Mouse (Mus musculus): ENCODE measurements around the gene Mogs. TPM values are rescaled to one million over a fixed set of nuclear protein-coding genes. Genes with fewer than 3 reads are reported as not detected.

Mogs gene
- polyA plus RNA-seq, 1 experiment from 2014 or later: 17.6 TPM

- Histone ChIP-seq H3K9ac (peak overlapping the region; percentile 83), H3K4me3 (peak overlapping the region; percentile 68), H3K36me3 (no peaks in the 10 kb centered on the region), H3K9me3 (replicated peaks) (no peaks in the 10 kb centered on the region), H3K4me1 (replicated peaks) (peaks cover 52% of the 10 kb centered on the region), H3K27ac (peak overlapping the region; percentile 100), H3K27me3 (no peaks in the 10 kb centered on the region), H3K4me2 (peak overlapping the region; percentile 88)
- 3% methylated on average over 11 of the region's 11 CpGs for WGBS
- ATAC-seq (replicated peaks; ENCODE audit: insufficient number of reproducible peaks, insufficient read depth, low FRiP score, low read depth): no peak
Measured at GRCm38 (mm10) chr6:83138056-83138455, 22.8 kb downstream of the Mogs start.

- no peak for ATAC-seq (replicated peaks; ENCODE audit: insufficient number of reproducible peaks, insufficient read depth, low FRiP score, low read depth)
- Histone ChIP-seq H3K27ac (no peak overlapping the region), H3K9me3 (replicated peaks) (no peaks in the 10 kb centered on the region), H3K36me3 (no peaks in the 10 kb centered on the region), H3K9ac (no peak overlapping the region), H3K27me3 (no peaks in the 10 kb centered on the region), H3K4me2 (no peak overlapping the region), H3K4me3 (no peak overlapping the region), H3K4me1 (replicated peaks) (peaks cover 53% of the 10 kb centered on the region)
- WGBS: 91% methylated on average over 8 of the region's 8 CpGs
Measured at GRCm38 (mm10) chr6:83140044-83140443, 24.7 kb downstream of the Mogs start.

GRCm38 (mm10) chr6:83141636-83142035 is 26.3 kb downstream of the Mogs start:
- 35% methylated on average over 4 of the region's 4 CpGs for WGBS
- Histone ChIP-seq H3K4me1 (replicated peaks) (peaks cover 39% of the 10 kb centered on the region), H3K4me3 (peak overlapping the region; percentile 46), H3K9ac (peak overlapping the region; percentile 66), H3K27ac (peak overlapping the region; percentile 67), H3K4me2 (peak overlapping the region; percentile 82), H3K36me3 (peaks cover 3% of the 10 kb centered on the region; the same call in 1 of the 2 replicates), H3K9me3 (replicated peaks) (no peaks in the 10 kb centered on the region), H3K27me3 (no peaks in the 10 kb centered on the region)
- no peak for ATAC-seq (replicated peaks; ENCODE audit: insufficient number of reproducible peaks, insufficient read depth, low FRiP score, low read depth)

- peak overlapping the region; percentile 66 for H3K9ac ChIP-seq
- H3K4me2 ChIP-seq: peak overlapping the region; percentile 82
- peaks cover 10% of the 10 kb centered on the region; the same call in 1 of the 2 replicates for H3K36me3 ChIP-seq
- peak overlapping the region; percentile 67 for H3K27ac ChIP-seq
- no peaks in the 10 kb centered on the region for H3K9me3 ChIP-seq (replicated peaks)
- no peak for ATAC-seq (replicated peaks; ENCODE audit: insufficient number of reproducible peaks, insufficient read depth, low FRiP score, low read depth)
- H3K4me1 ChIP-seq (replicated peaks): peaks cover 36% of the 10 kb centered on the region
- no peaks in the 10 kb centered on the region for H3K27me3 ChIP-seq
- H3K4me3 ChIP-seq: peak overlapping the region; percentile 46
- WGBS: 5% methylated on average over 41 of the region's 41 CpGs
Measured at GRCm38 (mm10) chr6:83142211-83142731, 27.0 kb downstream of the Mogs start.

- Histone ChIP-seq H3K27me3 (no peaks in the 10 kb centered on the region), H3K4me1 (replicated peaks) (peaks cover 33% of the 10 kb centered on the region), H3K27ac (no peak overlapping the region; the same call in 1 of the 2 replicates), H3K9me3 (replicated peaks) (no peaks in the 10 kb centered on the region), H3K4me2 (peak overlapping the region; percentile 82), H3K4me3 (peak overlapping the region; percentile 46), H3K36me3 (peaks cover 16% of the 10 kb centered on the region; the same call in 1 of the 2 replicates), H3K9ac (no peak overlapping the region)
- no peak for ATAC-seq (replicated peaks; ENCODE audit: insufficient number of reproducible peaks, insufficient read depth, low FRiP score, low read depth)
- 53% methylated on average over 11 of the region's 11 CpGs for WGBS
Measured at GRCm38 (mm10) chr6:83142886-83143285, 27.6 kb downstream of the Mogs start.

- no peaks in the 10 kb centered on the region for H3K27me3 ChIP-seq
- H3K4me2 ChIP-seq: no peak overlapping the region
- ATAC-seq (replicated peaks; ENCODE audit: insufficient number of reproducible peaks, insufficient read depth, low FRiP score, low read depth): no peak
- WGBS: 64% methylated on average over 2 of the region's 2 CpGs
- peaks cover 36% of the 10 kb centered on the region for H3K36me3 ChIP-seq
- H3K4me3 ChIP-seq: no peak overlapping the region
- H3K4me1 ChIP-seq (replicated peaks): peaks cover 19% of the 10 kb centered on the region
- H3K9me3 ChIP-seq (replicated peaks): no peaks in the 10 kb centered on the region
- peak overlapping the region; percentile 56; the same call in 1 of the 2 replicates for H3K27ac ChIP-seq
- no peak overlapping the region for H3K9ac ChIP-seq
Measured at GRCm38 (mm10) chr6:83145209-83145608, 29.9 kb downstream of the Mogs start.

GRCm38 (mm10) chr6:83145805-83146204 is 30.5 kb downstream of the Mogs start:
- peak overlapping the region; percentile 56 for H3K27ac ChIP-seq
- H3K4me3 ChIP-seq: no peak overlapping the region
- peaks cover 36% of the 10 kb centered on the region for H3K36me3 ChIP-seq
- H3K9ac ChIP-seq: no peak overlapping the region
- no peak overlapping the region for H3K4me2 ChIP-seq
- H3K27me3 ChIP-seq: no peaks in the 10 kb centered on the region
- WGBS: 60% methylated on average over 9 of the region's 9 CpGs
- no peak for ATAC-seq (replicated peaks; ENCODE audit: insufficient number of reproducible peaks, insufficient read depth, low FRiP score, low read depth)
- H3K9me3 ChIP-seq (replicated peaks): no peaks in the 10 kb centered on the region
- peaks cover 19% of the 10 kb centered on the region for H3K4me1 ChIP-seq (replicated peaks)

- Histone ChIP-seq H3K9me3 (replicated peaks) (no peaks in the 10 kb centered on the region), H3K27ac (no peak overlapping the region), H3K36me3 (peaks cover 36% of the 10 kb centered on the region), H3K4me2 (no peak overlapping the region), H3K9ac (no peak overlapping the region), H3K4me1 (replicated peaks) (peaks cover 8% of the 10 kb centered on the region), H3K4me3 (no peak overlapping the region), H3K27me3 (no peaks in the 10 kb centered on the region)
- ATAC-seq (replicated peaks; ENCODE audit: insufficient number of reproducible peaks, insufficient read depth, low FRiP score, low read depth): no peak
- 52% methylated on average over 7 of the region's 7 CpGs for WGBS
Measured at GRCm38 (mm10) chr6:83147280-83147679, 32.0 kb downstream of the Mogs start.

GRCm38 (mm10) chr6:83151721-83152120 is 36.4 kb downstream of the Mogs start:
- H3K9me3 ChIP-seq (replicated peaks): no peaks in the 10 kb centered on the region
- H3K4me1 ChIP-seq (replicated peaks): peaks cover 11% of the 10 kb centered on the region
- 28% methylated on average over 8 of the region's 8 CpGs for WGBS
- no peak overlapping the region for H3K9ac ChIP-seq
- no peak overlapping the region for H3K4me2 ChIP-seq
- no peak for ATAC-seq (replicated peaks; ENCODE audit: insufficient number of reproducible peaks, insufficient read depth, low FRiP score, low read depth)
- no peak overlapping the region for H3K27ac ChIP-seq
- peaks cover 32% of the 10 kb centered on the region for H3K36me3 ChIP-seq
- H3K4me3 ChIP-seq: no peak overlapping the region
- peaks cover 8% of the 10 kb centered on the region; the same call in 1 of the 2 replicates for H3K27me3 ChIP-seq

- Histone ChIP-seq H3K4me1 (replicated peaks) (peaks cover 11% of the 10 kb centered on the region), H3K4me3 (no peak overlapping the region), H3K4me2 (no peak overlapping the region), H3K36me3 (peaks cover 19% of the 10 kb centered on the region), H3K27me3 (peaks cover 8% of the 10 kb centered on the region; the same call in 1 of the 2 replicates), H3K9me3 (replicated peaks) (no peaks in the 10 kb centered on the region), H3K9ac (no peak overlapping the region), H3K27ac (no peak overlapping the region)
- WGBS: 80% methylated on average over 12 of the region's 12 CpGs
- ATAC-seq (replicated peaks; ENCODE audit: insufficient number of reproducible peaks, insufficient read depth, low FRiP score, low read depth): no peak
Measured at GRCm38 (mm10) chr6:83153038-83153437, 37.7 kb downstream of the Mogs start.

- peaks cover 8% of the 10 kb centered on the region; the same call in 1 of the 2 replicates for H3K27me3 ChIP-seq
- no peak overlapping the region for H3K27ac ChIP-seq
- 62% methylated on average over 5 of the region's 5 CpGs for WGBS
- H3K4me1 ChIP-seq (replicated peaks): peaks cover 11% of the 10 kb centered on the region
- no peak for ATAC-seq (replicated peaks; ENCODE audit: insufficient number of reproducible peaks, insufficient read depth, low FRiP score, low read depth)
- no peak overlapping the region for H3K4me2 ChIP-seq
- no peak overlapping the region for H3K9ac ChIP-seq
- peaks cover 16% of the 10 kb centered on the region for H3K36me3 ChIP-seq
- H3K9me3 ChIP-seq (replicated peaks): no peaks in the 10 kb centered on the region
- no peak overlapping the region for H3K4me3 ChIP-seq
Measured at GRCm38 (mm10) chr6:83153485-83153884, 38.2 kb downstream of the Mogs start.

All from heart, embryonic 15.5 days (tissue).